Mouse (Mus musculus) olfactory bulb, adult 2 months (tissue): Measurements from ENCODE around the gene Psat1.

Source experiments
- CTCF ChIP-seq: fragments of 200-500 bp; IDR thresholded peaks from 2 replicates; pipeline ENCODE4 v1.5.1; 2012; ENCODE audit warnings: low read depth, mild to moderate bottlenecking, low read length, moderate library complexity; ENCODE audit not compliant: insufficient read depth
- POLR2A ChIP-seq: fragments of 200-500 bp; IDR thresholded peaks from 2 replicates; pipeline ENCODE4 v1.6.1; 2012; ENCODE audit warnings: mild to moderate bottlenecking, low read depth, low read length, moderate library complexity; ENCODE audit not compliant: insufficient read depth

DNA sequence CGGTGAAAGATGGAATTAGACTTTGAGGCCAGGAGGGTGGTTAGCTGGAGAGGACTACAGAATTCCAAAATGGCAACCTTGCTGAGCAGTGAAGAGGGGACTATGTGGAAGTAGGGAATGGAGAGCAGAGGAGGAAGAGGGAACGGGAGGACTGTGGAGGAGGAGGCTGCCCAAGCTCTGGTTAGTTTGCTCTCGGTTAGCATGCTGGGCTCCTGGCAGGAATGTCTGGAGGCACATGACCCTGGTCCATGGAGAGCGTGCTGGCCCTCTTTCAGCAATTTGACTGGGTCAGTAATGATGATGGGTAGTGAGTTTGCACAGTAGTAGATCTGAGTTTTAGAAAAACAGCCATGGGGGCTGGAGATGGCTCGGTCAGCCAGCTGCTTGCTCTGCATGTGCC, 39.1 kb downstream of the Psat1 start:
- TF ChIP-seq CTCF (no peak), POLR2A (no peak)
